Mouse (Mus musculus) MEL (cell line): Measurements from ENCODE around the gene Gli1. TPM values are rescaled to one million over a fixed set of nuclear protein-coding genes. Genes with fewer than 3 reads are reported as not detected.

ENCODE experiments used
- DNase-seq: peaks from one replicate; pipeline ENCODE4 v3.0.0; 2011; ENCODE audit warnings: low read depth, low spot score
- H3K27ac ChIP-seq: 2 replicates; pipeline ENCODE4 v1.5.1; 2012; ENCODE audit warnings: low read depth, mild to moderate bottlenecking, control low read depth, low read length, moderate library complexity; ENCODE audit not compliant: control insufficient read depth
- H3K27me3 ChIP-seq, 2 experiments: fragments of 150-350 bp in 1 of 2; sonication (generic) in 1 of 2; 2 replicates each; pipeline ENCODE4 v1.6.1; 2012; ENCODE audit warnings: low read length in 2 of 2, mild to moderate bottlenecking in 2 of 2, improper control_type of control experiment in 1 of 2, moderate library complexity in 1 of 2; ENCODE audit not compliant: insufficient read depth in 2 of 2, control insufficient read depth in 1 of 2
- H3K36me3 ChIP-seq, 2 experiments: 2 replicates each; pipeline ENCODE4 v1.6.1; 2012 to 2014; ENCODE audit warnings: low read length in 2 of 2, improper control_type of control experiment in 1 of 2, inconsistent platforms in 1 of 2, mild to moderate bottlenecking in 1 of 2; ENCODE audit not compliant: insufficient read depth in 2 of 2, control insufficient read depth in 1 of 2
- H3K4me1 ChIP-seq, 2 experiments: fragments of 150-350 bp in 1 of 2; sonication (generic) in 1 of 2; 2 replicates each; pipeline ENCODE4 v1.6.1; 2012; ENCODE audit warnings: low read length in 2 of 2, improper control_type of control experiment in 1 of 2, mild to moderate bottlenecking in 1 of 2; ENCODE audit not compliant: insufficient read depth in 2 of 2, control insufficient read depth in 1 of 2
- H3K4me3 ChIP-seq, 2 experiments: fragments of 150-350 bp in 1 of 2; sonication (generic) in 1 of 2; 2 replicates each; pipeline ENCODE4 v1.5.1; 2012; ENCODE audit warnings: low read depth in 2 of 2, low read length in 2 of 2, mild to moderate bottlenecking in 2 of 2, moderate library complexity in 2 of 2, control low read depth in 1 of 2, improper control_type of control experiment in 1 of 2; ENCODE audit not compliant: control insufficient read depth in 1 of 2, insufficient read depth in 1 of 2
- H3K79me2 ChIP-seq: 2 replicates; pipeline ENCODE4 v1.6.1; 2012; ENCODE audit warnings: mild to moderate bottlenecking, low read length, moderate library complexity; ENCODE audit not compliant: control insufficient read depth, poor library complexity, insufficient read depth
- H3K9ac ChIP-seq: 2 replicates; pipeline ENCODE4 v1.6.1; 2012; ENCODE audit warnings: low read depth, mild to moderate bottlenecking, control low read depth, low read length, moderate library complexity; ENCODE audit not compliant: control insufficient read depth, poor library complexity, severe bottlenecking
- H3K9me3 ChIP-seq: fragments of 150-350 bp; sonication (generic); replicated peaks from 2 replicates; pipeline ENCODE4 v1.6.1; 2012; ENCODE audit warnings: mild to moderate bottlenecking, low read length, improper control_type of control experiment, moderate library complexity; ENCODE audit not compliant: insufficient read depth
- BHLHE40 ChIP-seq: IDR thresholded peaks from 2 replicates; pipeline ENCODE4 v1.6.1; 2012; ENCODE audit warnings: low read depth, mild to moderate bottlenecking, inconsistent platforms, low read length, improper control_type of control experiment, borderline replicate concordance
- CTCF ChIP-seq, 3 experiments: IDR thresholded peaks in 2 of 3; conservative IDR thresholded peaks in 1 of 3; 2 replicates each; pipeline ENCODE4 v1.5.1; 2011 to 2012; ENCODE audit warnings: low read length in 3 of 3, low read depth in 2 of 3, mild to moderate bottlenecking in 2 of 3, improper control_type of control experiment in 1 of 3, inconsistent platforms in 1 of 3, mixed read lengths in 1 of 3, moderate library complexity in 1 of 3; ENCODE audit not compliant: control insufficient read depth in 1 of 3, insufficient read depth in 1 of 3, poor library complexity in 1 of 3, severe bottlenecking in 1 of 3
- E2F4 ChIP-seq: IDR thresholded peaks from 2 replicates; pipeline ENCODE4 v1.6.1; 2011; ENCODE audit warnings: low read depth, low read length, improper control_type of control experiment, borderline replicate concordance
- ELF1 ChIP-seq: IDR thresholded peaks from 2 replicates; pipeline ENCODE4 v1.6.1; 2014; ENCODE audit warnings: low read depth, mild to moderate bottlenecking, inconsistent platforms, low read length, improper control_type of control experiment, moderate library complexity
- EP300 ChIP-seq, 2 experiments: IDR thresholded peaks; 2 replicates each; pipeline ENCODE4 v1.6.1; 2011; ENCODE audit warnings: improper control_type of control experiment in 2 of 2, low read length in 2 of 2, low read depth in 1 of 2, mild to moderate bottlenecking in 1 of 2
- ETS1 ChIP-seq: IDR thresholded peaks from 2 replicates; pipeline ENCODE4 v1.6.1; 2012; ENCODE audit warnings: low read depth, mild to moderate bottlenecking, inconsistent platforms, low read length, improper control_type of control experiment, moderate library complexity
- GABPA ChIP-seq: IDR thresholded peaks from 2 replicates; pipeline ENCODE4 v1.6.1; 2012; ENCODE audit warnings: low read depth, mild to moderate bottlenecking, inconsistent platforms, low read length, improper control_type of control experiment, moderate library complexity
- GATA1 ChIP-seq: IDR thresholded peaks from 2 replicates; pipeline ENCODE4 v1.6.1; 2011; ENCODE audit warnings: low read depth, low read length, improper control_type of control experiment
- HCFC1 ChIP-seq: IDR thresholded peaks from 2 replicates; pipeline ENCODE4 v1.6.1; 2012; ENCODE audit warnings: low read depth, mild to moderate bottlenecking, inconsistent platforms, low read length, improper control_type of control experiment, moderate library complexity
- JUND ChIP-seq: IDR thresholded peaks from 2 replicates; pipeline ENCODE4 v1.6.1; 2011; ENCODE audit warnings: low read depth, mild to moderate bottlenecking, improper control_type of control experiment, low read length
- KAT2A ChIP-seq: conservative IDR thresholded peaks from 2 replicates; pipeline ENCODE4 v1.6.1; 2012; ENCODE audit warnings: low read depth, low read length, improper control_type of control experiment, inconsistent platforms
- MAFK ChIP-seq: IDR thresholded peaks from 2 replicates; pipeline ENCODE4 v1.6.1; 2011; ENCODE audit warnings: low read depth, mild to moderate bottlenecking, low read length, improper control_type of control experiment, borderline replicate concordance
- MAZ ChIP-seq: IDR thresholded peaks from 2 replicates; pipeline ENCODE4 v1.6.1; 2012; ENCODE audit warnings: low read depth, mild to moderate bottlenecking, inconsistent platforms, low read length, improper control_type of control experiment
- MEF2A ChIP-seq: IDR thresholded peaks from 2 replicates; pipeline ENCODE4 v1.6.1; 2014; ENCODE audit warnings: low read depth, mild to moderate bottlenecking, inconsistent platforms, low read length, improper control_type of control experiment; ENCODE audit not compliant: poor library complexity, insufficient replicate concordance, severe bottlenecking; ENCODE audit errors: extremely low read depth
- MXI1 ChIP-seq: IDR thresholded peaks from 2 replicates; pipeline ENCODE4 v1.6.1; 2011; ENCODE audit warnings: mild to moderate bottlenecking, low read depth, low read length, improper control_type of control experiment
- MYB ChIP-seq: IDR thresholded peaks from 2 replicates; pipeline ENCODE4 v1.6.1; 2011; ENCODE audit warnings: mild to moderate bottlenecking, low read depth, low read length, improper control_type of control experiment
- MYC ChIP-seq: IDR thresholded peaks from 2 replicates; pipeline ENCODE4 v1.6.1; 2011; ENCODE audit warnings: low read depth, mild to moderate bottlenecking, low read length, improper control_type of control experiment, moderate library complexity
- NELFE ChIP-seq: IDR thresholded peaks from 2 replicates; pipeline ENCODE4 v1.6.1; 2011; ENCODE audit warnings: low read depth, low read length, improper control_type of control experiment
- NRF1 ChIP-seq: IDR thresholded peaks from 2 replicates; pipeline ENCODE4 v1.6.1; 2014; ENCODE audit warnings: low read depth, mild to moderate bottlenecking, inconsistent platforms, low read length, improper control_type of control experiment, moderate library complexity; ENCODE audit not compliant: poor library complexity, insufficient read depth, severe bottlenecking
- POLR2A ChIP-seq, 2 experiments: IDR thresholded peaks; 2 replicates each; pipeline ENCODE4 v1.6.1; 2011 to 2012; ENCODE audit warnings: low read length in 2 of 2, mild to moderate bottlenecking in 2 of 2, control low read depth in 1 of 2, improper control_type of control experiment in 1 of 2, low read depth in 1 of 2, moderate library complexity in 1 of 2; ENCODE audit not compliant: control insufficient read depth in 1 of 2, insufficient read depth in 1 of 2, poor library complexity in 1 of 2
- POLR2AphosphoS2 ChIP-seq: IDR thresholded peaks from 2 replicates; pipeline ENCODE4 v1.6.1; 2011; ENCODE audit warnings: low read length, improper control_type of control experiment
- POLR2AphosphoS5 ChIP-seq: IDR thresholded peaks from 2 replicates; pipeline ENCODE4 v1.6.1; 2012; ENCODE audit warnings: low read depth, borderline replicate concordance, mild to moderate bottlenecking, inconsistent platforms, low read length, moderate library complexity, mixed read lengths
- RAD21 ChIP-seq: IDR thresholded peaks from 2 replicates; pipeline ENCODE4 v1.6.1; 2011; ENCODE audit warnings: mild to moderate bottlenecking, low read depth, low read length, improper control_type of control experiment
- RCOR1 ChIP-seq: IDR thresholded peaks from 2 replicates; pipeline ENCODE4 v1.6.1; 2012; ENCODE audit warnings: low read depth, mild to moderate bottlenecking, inconsistent platforms, low read length, improper control_type of control experiment
- SIN3A ChIP-seq: IDR thresholded peaks from 2 replicates; pipeline ENCODE4 v1.6.1; 2012; ENCODE audit warnings: low read length, improper control_type of control experiment, inconsistent platforms
- SMC3 ChIP-seq: IDR thresholded peaks from 2 replicates; pipeline ENCODE4 v1.6.1; 2011; ENCODE audit warnings: low read depth, low read length, improper control_type of control experiment
- TAL1 ChIP-seq: IDR thresholded peaks from 2 replicates; pipeline ENCODE4 v1.6.1; 2012; ENCODE audit warnings: mild to moderate bottlenecking, inconsistent platforms, low read length, moderate library complexity, mixed read lengths
- TBP ChIP-seq: IDR thresholded peaks from 2 replicates; pipeline ENCODE4 v1.8.0; 2011; ENCODE audit warnings: low read depth, low read length, improper control_type of control experiment
- TCF12 ChIP-seq: IDR thresholded peaks from 2 replicates; pipeline ENCODE4 v1.6.1; 2014; ENCODE audit warnings: low read depth, mild to moderate bottlenecking, inconsistent platforms, low read length, improper control_type of control experiment, moderate library complexity
- UBTF ChIP-seq: IDR thresholded peaks from 2 replicates; pipeline ENCODE4 v1.6.1; 2012; ENCODE audit warnings: low read depth, mild to moderate bottlenecking, inconsistent platforms, low read length, improper control_type of control experiment, moderate library complexity, borderline replicate concordance; ENCODE audit not compliant: insufficient read depth
- USF1 ChIP-seq: IDR thresholded peaks from 2 replicates; pipeline ENCODE4 v1.6.1; 2014; ENCODE audit warnings: low read depth, mild to moderate bottlenecking, inconsistent platforms, low read length, improper control_type of control experiment, moderate library complexity
- USF2 ChIP-seq, 2 experiments: IDR thresholded peaks; 2 replicates each; pipeline ENCODE4 v1.6.1; 2011 to 2012; ENCODE audit warnings: improper control_type of control experiment in 2 of 2, low read length in 2 of 2, borderline replicate concordance in 1 of 2, inconsistent platforms in 1 of 2, low read depth in 1 of 2, mild to moderate bottlenecking in 1 of 2; ENCODE audit not compliant: insufficient read depth in 1 of 2
- ZC3H11A ChIP-seq: IDR thresholded peaks from 2 replicates; pipeline ENCODE4 v1.6.1; 2012; ENCODE audit warnings: low read depth, mild to moderate bottlenecking, inconsistent platforms, low read length, improper control_type of control experiment
- ZKSCAN1 ChIP-seq: IDR thresholded peaks from 2 replicates; pipeline ENCODE4 v1.6.1; 2012; ENCODE audit warnings: low read depth, mild to moderate bottlenecking, inconsistent platforms, low read length, improper control_type of control experiment, moderate library complexity
- ZMIZ1 ChIP-seq: IDR thresholded peaks from 2 replicates; pipeline ENCODE4 v1.6.1; 2012; ENCODE audit warnings: low read depth, mild to moderate bottlenecking, inconsistent platforms, low read length, improper control_type of control experiment, moderate library complexity
- ZNF384 ChIP-seq: IDR thresholded peaks from 2 replicates; pipeline ENCODE4 v1.6.1; 2012; ENCODE audit warnings: low read depth, mild to moderate bottlenecking, inconsistent platforms, low read length, improper control_type of control experiment
- polyA plus RNA-seq, 2 experiments: library from polyadenylated mRNA; stranded (reverse) in 1 of 2; unstranded in 1 of 2; fragments of >175 nt in 1 of 2; fragments of >200 nt in 1 of 2; gene quantifications; 2 replicates each; pipeline versions ENCODE4 v1.2.1 to v1.2.4; 2012; ENCODE audit warnings: low replicate concordance in 2 of 2, low read depth in 1 of 2; ENCODE audit not compliant: insufficient read length in 2 of 2, insufficient read depth in 1 of 2, missing spikeins in 1 of 2
- total RNA-seq: library from RNA; depleted of rRNA; stranded (reverse); fragments of 300-350 nt; gene quantifications from 2 replicates; pipeline ENCODE4 v1.2.3, GENCODE M21; 2012

The Gli1 gene
- total and polyA plus RNA-seq, 3 experiments, result 1.3 to 8.0 TPM; not detected in 1

GRCm38 (mm10) chr10:127348957-127349356 lies 7.2 kb upstream of the Gli1 start:
- H3K9me3 ChIP-seq, result no peaks in the 10 kb centered on the region
- peaks cover 0 to 14% of the 10 kb centered on the region in 2 experiments; a peak in 2 of 4 replicates for H3K4me1 ChIP-seq
- no peak overlapping the region for H3K27ac ChIP-seq
- H3K9ac ChIP-seq, result no peak overlapping the region
- TF ChIP-seq E2F4 (no peak), BHLHE40 (no peak), POLR2AphosphoS5 (no peak), USF2 (IDR thresholded peaks at IDR 0.05; ENCODE audit: borderline replicate concordance in 1 of 2, insufficient read depth in 1 of 2, low read depth in 1 of 2, low read length in 2 of 2) (no peak), HCFC1 (no peak), TCF12 (no peak), ELF1 (no peak), NRF1 (no peak), POLR2A (IDR thresholded peaks at IDR 0.05; ENCODE audit: control insufficient read depth in 1 of 2, insufficient read depth in 1 of 2, low read depth in 1 of 2, low read length in 2 of 2, poor library complexity in 1 of 2) (no peak), MYC (no peak), JUND (no peak), GATA1 (no peak), USF1 (no peak), UBTF (no peak), EP300 (IDR thresholded peaks at IDR 0.05; ENCODE audit: low read depth in 1 of 2, low read length in 2 of 2) (no peak), MAZ (no peak), ZC3H11A (no peak), MXI1 (no peak), TAL1 (no peak), ETS1 (no peak), ZNF384 (no peak), RAD21 (peak; percentile 28), CTCF (IDR thresholded peaks at IDR 0.05 in 2 of 3, conservative IDR thresholded peaks at IDR 0.05 in 1 of 3; ENCODE audit: control insufficient read depth in 1 of 3, insufficient read depth in 1 of 3, low read depth in 2 of 3, low read length in 3 of 3, poor library complexity in 1 of 3, severe bottlenecking in 1 of 3) (peak; percentile 53 to 61 (median 55); a peak in 5 of 6 replicates), POLR2AphosphoS2 (no peak), SMC3 (peak; percentile 23; the same call in 1 of the 2 replicates), TBP (no peak), KAT2A (no peak), RCOR1 (no peak), MAFK (no peak), NELFE (no peak), GABPA (no peak), MYB (no peak), ZKSCAN1 (no peak), MEF2A (no peak), ZMIZ1 (no peak), SIN3A (0 out of 2 replicates have a peak, but pooled peaks have one; percentile 22)
- H3K4me3 ChIP-seq, result no peak overlapping the region
- H3K79me2 ChIP-seq, result no peaks in the 10 kb centered on the region
- no peaks in the 10 kb centered on the region for H3K36me3 ChIP-seq
- peak; percentile 66 for DNase-seq
- H3K27me3 ChIP-seq, result no peaks in the 10 kb centered on the region; a peak in 2 of 4 replicates
